Mouse (Mus musculus): ENCODE data around the gene Slc38a6. TPM values are rescaled to one million over a fixed set of nuclear protein-coding genes. Genes with fewer than 3 reads are reported as not detected.

Slc38a6 gene
- total RNA-seq, 2 experiments from 2014 or later, result 3.0 to 3.1 TPM

- DNase-seq, result no peak
These were observed 70.7 kb downstream of the Slc38a6 start for GRCm38 (mm10) chr12:73357311-73357710.

GRCm38 (mm10) chr12:73357736-73358135 is 71.2 kb downstream of the Slc38a6 start:
- no peak for DNase-seq

- DNase-seq, result peak; percentile 28
These were observed 72.1 kb downstream of the Slc38a6 start for GRCm38 (mm10) chr12:73358640-73359039.

GRCm38 (mm10) chr12:73359520-73359919 is 72.9 kb downstream of the Slc38a6 start:
- DNase-seq, result no peak

- no peak for DNase-seq
These were observed 74.6 kb downstream of the Slc38a6 start for GRCm38 (mm10) chr12:73361201-73361600.

GRCm38 (mm10) chr12:73363401-73363800 is 76.8 kb downstream of the Slc38a6 start:
- no peak for DNase-seq

GRCm38 (mm10) chr12:73363956-73364355 is 77.4 kb downstream of the Slc38a6 start:
- no peak for DNase-seq

GRCm38 (mm10) chr12:73366581-73366980 is 80.0 kb downstream of the Slc38a6 start:
- no peak for DNase-seq

GRCm38 (mm10) chr12:73367460-73368079 is 81.0 kb downstream of the Slc38a6 start:
- DNase-seq, result peak; percentile 41

GRCm38 (mm10) chr12:73368868-73369608 is 82.5 kb downstream of the Slc38a6 start:
- no peak for DNase-seq

- DNase-seq, result no peak
These were observed 83.9 kb downstream of the Slc38a6 start for GRCm38 (mm10) chr12:73370367-73370944.

- DNase-seq, result no peak
These were observed 84.6 kb downstream of the Slc38a6 start for GRCm38 (mm10) chr12:73371132-73371531.

- no peak for DNase-seq
These were observed 91.4 kb downstream of the Slc38a6 start for GRCm38 (mm10) chr12:73378026-73378425.

- peak; percentile 36 for DNase-seq
These were observed 92.3 kb downstream of the Slc38a6 start for GRCm38 (mm10) chr12:73378724-73379355.

- no peak for DNase-seq
These were observed 94.2 kb downstream of the Slc38a6 start for GRCm38 (mm10) chr12:73380686-73381360.

GRCm38 (mm10) chr12:73381452-73381851 is 94.9 kb downstream of the Slc38a6 start:
- peak; percentile 39 for DNase-seq

- no peak for DNase-seq
These were observed 96.0 kb downstream of the Slc38a6 start for GRCm38 (mm10) chr12:73382290-73383178.

GRCm38 (mm10) chr12:73383179-73383510 is 96.6 kb downstream of the Slc38a6 start:
- peak; percentile 27 for DNase-seq

GRCm38 (mm10) chr12:73383861-73384260 is 97.3 kb downstream of the Slc38a6 start:
- DNase-seq, result no peak

- DNase-seq, result no peak
These were observed 98.2 kb downstream of the Slc38a6 start for GRCm38 (mm10) chr12:73384747-73385146.

- no peak for DNase-seq
These were observed 105.9 kb downstream of the Slc38a6 start for GRCm38 (mm10) chr12:73392507-73392906.
